Mouse (Mus musculus) ES-E14 (cell line): ENCODE data around the gene R3hdm4.

Experiments used
- CHD2 ChIP-seq: IDR thresholded peaks from 2 replicates; pipeline ENCODE4 v1.6.1; 2014; ENCODE audit warnings: mild to moderate bottlenecking, low read depth, low read length, inconsistent platforms
- HCFC1 ChIP-seq: IDR thresholded peaks from 2 replicates; pipeline ENCODE4 v1.6.1; 2012; ENCODE audit warnings: low read length, inconsistent platforms, borderline replicate concordance; ENCODE audit not compliant: insufficient read depth
- MAFK ChIP-seq: IDR thresholded peaks from 2 replicates; pipeline ENCODE4 v1.6.1; 2014; ENCODE audit warnings: mild to moderate bottlenecking, low read depth, low read length, inconsistent platforms; ENCODE audit not compliant: insufficient read depth
- ZC3H11A ChIP-seq: IDR thresholded peaks from 2 replicates; pipeline ENCODE4 v1.6.1; 2012; ENCODE audit warnings: low read depth, mild to moderate bottlenecking, inconsistent platforms, low read length, borderline replicate concordance
- ZNF384 ChIP-seq: IDR thresholded peaks from 2 replicates; pipeline ENCODE4 v1.6.1; 2012; ENCODE audit warnings: low read depth, low read length, inconsistent platforms

GRCm38 (mm10) chr10:79906712-79907111 is 14.3 kb downstream of the R3hdm4 start:
- TF ChIP-seq ZNF384 (no peak), ZC3H11A (no peak), HCFC1 (no peak), MAFK (no peak), CHD2 (no peak)
